Mouse (Mus musculus): Measurements from ENCODE around the gene Bbc3. TPM values are rescaled to one million over a fixed set of nuclear protein-coding genes. Genes with fewer than 3 reads are reported as not detected.

Gene Bbc3
- polyA plus RNA-seq (2012; rRNA removed), result 51.7 and 62.6 TPM in 2 replicates

DNA sequence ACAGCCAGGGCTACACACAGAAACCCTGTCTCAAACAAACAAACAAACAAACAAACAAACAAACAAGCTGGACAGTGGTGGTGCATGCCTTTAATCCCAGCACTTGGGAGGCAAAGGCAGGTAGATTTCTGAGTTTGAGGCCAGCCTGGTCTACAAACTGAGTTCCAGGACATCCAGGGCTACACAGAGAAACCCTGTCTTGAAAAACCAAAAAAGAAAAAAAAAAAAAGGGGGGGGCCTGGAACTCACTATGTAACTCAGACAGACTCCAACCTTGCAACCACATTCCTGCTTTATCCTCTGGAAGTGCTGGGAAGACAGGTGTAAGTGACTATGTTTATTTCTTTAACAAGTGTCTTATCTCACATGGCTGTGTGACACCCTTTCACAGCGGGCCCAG lies at the start of gene Bbc3:
TSS of gene Bbc3 (plus strand) at position 301 of the 400 bp plus-strand sequence.

GRCm38 (mm10) chr7:16259110-16259590 lies 49.0 kb upstream of the Bbc3 start, which contains the start of gene C5ar1:
Gene C5ar1 (minus strand): TSS chr7:16259540.

GRCm38 (mm10) chr7:16273081-16273765 lies 35.0 kb upstream of the Bbc3 start, which contains the start of gene Inafm1:
Gene Inafm1 (minus strand): TSS chr7:16273617.

DNA sequence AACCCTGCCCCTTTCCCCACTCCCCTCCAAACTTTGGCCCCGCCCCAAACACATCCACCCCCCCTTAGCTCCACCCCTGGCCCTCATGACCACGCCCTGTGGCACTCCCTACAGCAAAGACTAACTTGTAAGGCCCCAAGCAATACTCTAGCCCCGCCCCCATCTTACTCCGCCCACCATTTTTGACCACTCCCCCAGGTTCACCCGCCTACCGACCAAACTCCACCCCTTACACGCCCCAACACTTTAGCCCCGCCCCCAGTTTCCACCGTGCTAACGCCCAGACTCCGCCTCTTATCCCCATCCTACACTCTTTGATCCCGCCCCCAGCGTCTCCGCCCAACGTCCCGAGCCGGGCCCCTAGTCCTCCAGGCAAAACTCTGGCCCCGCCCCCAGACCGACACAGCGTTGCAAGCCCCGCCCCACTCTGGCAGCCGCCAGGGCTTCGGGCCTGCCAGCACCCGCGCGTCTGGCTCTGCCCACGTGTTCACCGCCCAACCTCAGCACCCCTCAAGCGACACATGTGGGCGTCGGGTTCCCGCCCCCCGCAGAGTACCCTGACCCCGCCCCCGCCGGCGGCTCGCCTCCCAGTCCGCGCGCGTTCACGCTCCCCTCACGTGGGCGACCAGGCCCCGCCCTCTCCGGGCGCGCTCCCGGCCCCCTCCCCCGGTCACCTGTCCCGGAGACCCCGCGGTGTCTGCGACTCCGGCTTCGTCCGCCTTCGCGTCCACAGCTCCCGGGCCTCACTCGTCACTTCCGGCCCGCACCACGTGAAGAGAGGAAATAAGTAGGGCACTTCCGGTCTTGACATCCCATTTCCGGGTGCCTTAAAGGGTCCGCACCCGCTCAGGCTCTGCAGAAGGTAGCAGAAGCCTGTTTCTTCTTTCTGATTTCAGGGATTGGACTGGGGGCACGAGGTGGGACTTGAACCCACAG lies 21.9 kb upstream of the Bbc3 start, which contains the start of gene Ccdc9:
TSS of gene Ccdc9 (minus strand) at position 770 of the 936 bp plus-strand sequence.

Other genes starting within 250 kb of the Bbc3 start
- 0.29 and 0.33 TPM in 2 replicates for gene Zfp541, start 246.6 kb upstream of the Bbc3 start, polyA plus RNA-seq (2012; rRNA removed)
- 244 and 259 TPM in 2 replicates for gene Napa, start 209.9 kb upstream of the Bbc3 start, polyA plus RNA-seq (2012; rRNA removed)
- gene Kptn, start 188.5 kb upstream of the Bbc3 start, polyA plus RNA-seq (2012; rRNA removed), result 37.2 and 41.3 TPM in 2 replicates
- 5.1 and 7.0 TPM in 2 replicates for gene Slc8a2, start 178.6 kb upstream of the Bbc3 start, polyA plus RNA-seq (2012; rRNA removed)
- 53.6 and 55.8 TPM in 2 replicates for gene Meis3, start 133.3 kb upstream of the Bbc3 start, polyA plus RNA-seq (2012; rRNA removed)
- 48.7 and 51.0 TPM in 2 replicates for gene Dhx34, start 86.4 kb upstream of the Bbc3 start, polyA plus RNA-seq (2012; rRNA removed)
- gene C5ar2, start 64.2 kb upstream of the Bbc3 start, polyA plus RNA-seq (2012; rRNA removed), result 0.87 and 0.90 TPM in 2 replicates
- gene C5ar1, start 48.9 kb upstream of the Bbc3 start, polyA plus RNA-seq (2012; rRNA removed), result 14.7 and 16.9 TPM in 2 replicates
- gene Inafm1, start 34.8 kb upstream of the Bbc3 start, polyA plus RNA-seq (2012; rRNA removed), result 112 and 150 TPM in 2 replicates
- gene Ccdc9, start 21.6 kb upstream of the Bbc3 start, polyA plus RNA-seq (2012; rRNA removed), result 32.9 and 36.1 TPM in 2 replicates
- gene Sae1, start 79.4 kb downstream of the Bbc3 start, polyA plus RNA-seq (2012; rRNA removed), result 25.4 and 31.6 TPM in 2 replicates
- 54.3 and 55.5 TPM in 2 replicates for gene Zc3h4, start 92.5 kb downstream of the Bbc3 start, polyA plus RNA-seq (2012; rRNA removed)
- 222 and 259 TPM in 2 replicates for gene Tmem160, start 144.4 kb downstream of the Bbc3 start, polyA plus RNA-seq (2012; rRNA removed)
- not detected in 2 replicates for gene Npas1, start 169.3 kb downstream of the Bbc3 start, polyA plus RNA-seq (2012; rRNA removed)